Mouse (Mus musculus) myocyte (in vitro differentiated cells): ENCODE data around the gene Got2. TPM values are rescaled to one million over a fixed set of nuclear protein-coding genes. Genes with fewer than 3 reads are reported as not detected.

Experiments
- H3K27me3 ChIP-seq: one replicate; pipeline ENCODE4 v1.6.1; 2011; ENCODE audit not compliant: control insufficient read depth, insufficient read depth, insufficient read length
- H3K36me3 ChIP-seq: one replicate; pipeline ENCODE4 v1.6.1; 2011; ENCODE audit not compliant: control insufficient read depth, insufficient read depth
- H3K4me2 ChIP-seq: one replicate; pipeline ENCODE4 v1.6.1; 2011; ENCODE audit warnings: low read depth, control low read depth
- H3K4me3 ChIP-seq: one replicate; pipeline ENCODE4 v1.5.1; 2011; ENCODE audit warnings: mild to moderate bottlenecking, control low read depth, moderate library complexity
- H3K79me2 ChIP-seq: one replicate; pipeline ENCODE4 v1.6.1; 2011; ENCODE audit not compliant: control insufficient read depth, insufficient read depth
- H3ac ChIP-seq: one replicate; pipeline ENCODE4 v1.6.1; 2011; ENCODE audit not compliant: control insufficient read depth, insufficient read length
- CEBPB ChIP-seq: IDR thresholded peaks from 2 replicates; pipeline ENCODE4 v1.6.1; 2011; ENCODE audit warnings: mild to moderate bottlenecking, moderate library complexity; ENCODE audit not compliant: poor library complexity, insufficient read depth, severe bottlenecking
- E2F4 ChIP-seq: IDR thresholded peaks from one replicate; pipeline ENCODE4 v1.6.1; 2011; ENCODE audit warnings: mild to moderate bottlenecking, control low read depth, moderate library complexity; ENCODE audit not compliant: insufficient read depth
- MAX ChIP-seq: IDR thresholded peaks from one replicate; pipeline ENCODE4 v1.6.1; 2011; ENCODE audit warnings: low read depth, mild to moderate bottlenecking, control low read depth
- MYOD1 ChIP-seq, 3 experiments: IDR thresholded peaks; one replicate each; pipeline ENCODE4 v1.6.1; 2011; ENCODE audit warnings: control low read depth in 2 of 3, low read depth in 2 of 3, mild to moderate bottlenecking in 2 of 3, moderate library complexity in 1 of 3; ENCODE audit not compliant: insufficient read length in 2 of 3, control insufficient read depth in 1 of 3
- MYOG ChIP-seq, 3 experiments: IDR thresholded peaks; one replicate each; pipeline ENCODE4 v1.6.1; 2011; ENCODE audit warnings: control low read depth in 2 of 3, low read depth in 2 of 3, mild to moderate bottlenecking in 2 of 3; ENCODE audit not compliant: insufficient read length in 2 of 3, control insufficient read depth in 1 of 3, insufficient read depth in 1 of 3
- POLR2A ChIP-seq: IDR thresholded peaks from one replicate; pipeline ENCODE4 v1.6.1; 2011; ENCODE audit warnings: low read depth, mild to moderate bottlenecking, control low read depth, moderate library complexity; ENCODE audit not compliant: insufficient read length
- POLR2AphosphoS2 ChIP-seq: IDR thresholded peaks from one replicate; pipeline ENCODE4 v1.6.1; 2011; ENCODE audit warnings: low read depth, control low read depth; ENCODE audit not compliant: insufficient read length
- REST ChIP-seq: IDR thresholded peaks from one replicate; pipeline ENCODE4 v1.6.1; 2011; ENCODE audit warnings: mild to moderate bottlenecking, control low read depth, moderate library complexity; ENCODE audit not compliant: insufficient read depth, insufficient read length
- SRF ChIP-seq: IDR thresholded peaks from one replicate; pipeline ENCODE4 v1.6.1; 2011; ENCODE audit warnings: low read depth; ENCODE audit not compliant: control insufficient read depth, insufficient read length
- TCF12 ChIP-seq: IDR thresholded peaks from one replicate; pipeline ENCODE4 v1.6.1; 2011; ENCODE audit warnings: mild to moderate bottlenecking, control low read depth; ENCODE audit not compliant: poor library complexity, insufficient read depth, severe bottlenecking
- TCF3 ChIP-seq: IDR thresholded peaks from one replicate; pipeline ENCODE4 v1.6.1; 2011; ENCODE audit warnings: low read depth, control low read depth; ENCODE audit not compliant: insufficient read length
- USF1 ChIP-seq: IDR thresholded peaks from one replicate; pipeline ENCODE4 v1.6.1; 2011; ENCODE audit warnings: low read depth, mild to moderate bottlenecking, control low read depth, moderate library complexity
- polyA plus RNA-seq: library from polyadenylated mRNA; unstranded; fragments of >200 nt; fragmentation: generic; extraction: Trizol; gene quantifications from one replicate; pipeline ENCODE4 v1.2.1, GENCODE M21; 2012; ENCODE audit warnings: missing spikeins

Gene Got2
- polyA plus RNA-seq, 1 experiment, result 241 TPM

DNA sequence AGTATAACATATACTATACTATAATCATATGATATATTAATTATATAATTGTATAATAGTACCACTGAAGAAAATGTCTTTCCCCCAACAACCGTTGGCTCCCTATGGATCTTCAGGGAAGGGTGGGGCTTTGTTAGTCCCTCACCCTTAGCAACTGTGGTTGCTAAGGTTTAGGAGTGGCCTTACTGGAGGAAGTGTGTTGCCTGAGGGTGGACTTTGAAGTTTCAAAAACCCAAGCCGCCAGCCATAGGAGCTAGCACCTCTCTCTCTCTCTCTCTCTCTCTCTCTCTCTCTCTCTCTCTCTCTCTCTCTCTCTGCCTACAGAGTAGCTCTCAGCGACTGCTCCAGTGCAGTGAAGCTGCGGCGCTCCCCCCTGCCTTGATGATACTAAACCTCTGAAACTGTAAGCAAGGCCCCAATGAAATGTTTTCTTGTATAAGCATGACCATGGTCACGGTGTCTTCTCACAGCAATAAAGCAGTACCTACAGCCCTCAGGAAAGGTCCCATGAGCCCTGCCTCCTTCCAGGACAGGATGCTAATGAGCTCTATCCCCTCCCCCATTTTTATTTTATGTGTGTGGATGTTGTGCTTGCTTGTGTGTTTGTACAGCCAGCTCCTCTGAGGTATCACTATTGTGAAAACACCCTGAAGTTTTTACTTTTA lies 72.2 kb downstream of the Got2 start:
- Histone ChIP-seq H3K79me2 (no peaks in the 10 kb centered on the region), H3ac (no peak overlapping the region), H3K27me3 (no peaks in the 10 kb centered on the region), H3K4me3 (no peak overlapping the region), H3K36me3 (no peaks in the 10 kb centered on the region), H3K4me2 (no peak overlapping the region)
- TF ChIP-seq TCF12 (no peak), E2F4 (no peak), MYOD1 (IDR thresholded peaks at IDR 0.05; ENCODE audit: control insufficient read depth in 1 of 3, insufficient read length in 2 of 3, low read depth in 2 of 3) (no peak), POLR2A (no peak), CEBPB (no peak), SRF (no peak), USF1 (no peak), MAX (no peak), TCF3 (no peak), REST (no peak), POLR2AphosphoS2 (no peak), MYOG (IDR thresholded peaks at IDR 0.05; ENCODE audit: control insufficient read depth in 1 of 3, insufficient read depth in 1 of 3, insufficient read length in 2 of 3, low read depth in 2 of 3) (no peak)

Other genes starting within 250 kb of the Got2 start
- 83.9 TPM for gene Ndrg4, start 211.6 kb downstream of the Got2 start, polyA plus RNA-seq
- 13.9 TPM for gene Setd6, start 172.7 kb downstream of the Got2 start, polyA plus RNA-seq
- gene Cnot1, start 81.1 kb downstream of the Got2 start, polyA plus RNA-seq, result 32.7 TPM
- 157 TPM for gene Sap18b, start 63.2 kb downstream of the Got2 start, polyA plus RNA-seq
- 46.9 TPM for gene Slc38a7, start 35.0 kb downstream of the Got2 start, polyA plus RNA-seq